18 mouse cellular contexts compared by ENCODE assay signal in genomic region chr17:3148853-3149252, GRCm38 (mm10).
"Had no signal": no experiment of that assay in that cellular context is flagged by ENCODE, and none has a peak within 500 bp of the region (broad histone marks: within the 10 kb centered on the region; RNA-seq: fewer than 3 reads in every experiment).

No protein-coding gene starts in this region.

- H3K27me3 ChIP-seq: limb, embryonic 13.5 days; midbrain, embryonic 13.5 days; neural tube, embryonic 13.5 days had no signal

- DNase-seq: layer of hippocampus, adult 9-11 months; lung, embryonic 14.5 days; lung, postnatal 36 days; thymus, adult 18-20 months; thymus, postnatal 36 days had no signal

- H3K4me1 ChIP-seq: limb, embryonic 10.5 days; limb, embryonic 13.5 days; midbrain, embryonic 10.5 days; midbrain, embryonic 13.5 days; neural tube, embryonic 13.5 days had no signal

- H3K9ac ChIP-seq: limb, embryonic 13.5 days; liver, embryonic 14.5 days; lung, embryonic 14.5 days; midbrain, embryonic 13.5 days; neural tube, embryonic 13.5 days had no signal

- ATAC-seq: hindbrain, postnatal 0 days; inflammation-experienced regulatory T-cells, adult 6 months; lung, postnatal 0 days; midbrain, embryonic 13.5 days; midbrain, embryonic 16.5 days had no signal

- H3K9me3 ChIP-seq: limb, embryonic 10.5 days; limb, embryonic 13.5 days; midbrain, embryonic 10.5 days; midbrain, embryonic 13.5 days; neural tube, embryonic 13.5 days had no signal

- H3K4me3 ChIP-seq: layer of hippocampus, adult 2 months; limb, embryonic 10.5 days; limb, embryonic 13.5 days; midbrain, embryonic 10.5 days; midbrain, embryonic 13.5 days; myocyte; neural tube, embryonic 13.5 days had no signal

- H3K27ac ChIP-seq: hindbrain, postnatal 0 days; kidney, postnatal 0 days; layer of hippocampus, adult 2 months; limb, embryonic 10.5 days; limb, embryonic 13.5 days; liver, embryonic 14.5 days; midbrain, embryonic 10.5 days; midbrain, embryonic 13.5 days; neural tube, embryonic 13.5 days had no signal

- H3K4me2 ChIP-seq: limb, embryonic 13.5 days; lung, embryonic 14.5 days; midbrain, embryonic 13.5 days; neural tube, embryonic 13.5 days had no signal
